Mouse (Mus musculus) adrenal gland, adult 18-20 months (tissue): ENCODE results near the gene Klhdc8a. TPM values are rescaled to one million over a fixed set of nuclear protein-coding genes. Genes with fewer than 3 reads are reported as not detected.
"Not testable (repeated sequence)": the region's sequence is repeated elsewhere in the genome, so short reads cannot be mapped to it uniquely, and the experiment has no call there.

Experiments
- DNase-seq, 2 experiments: peaks; one replicate each; pipeline ENCODE4 v3.0.0; 2021 to 2022; ENCODE audit warnings: low spot score in 2 of 2
- total RNA-seq, 2 experiments: library from RNA; stranded (reverse); gene quantifications; 1 replicate in 1 of 2; 2 replicates in 1 of 2; pipeline ENCODE4 v1.2.3; 2021

Klhdc8a gene
- total RNA-seq, 2 experiments from 2014 or later: 114 to 144 TPM

DNA sequence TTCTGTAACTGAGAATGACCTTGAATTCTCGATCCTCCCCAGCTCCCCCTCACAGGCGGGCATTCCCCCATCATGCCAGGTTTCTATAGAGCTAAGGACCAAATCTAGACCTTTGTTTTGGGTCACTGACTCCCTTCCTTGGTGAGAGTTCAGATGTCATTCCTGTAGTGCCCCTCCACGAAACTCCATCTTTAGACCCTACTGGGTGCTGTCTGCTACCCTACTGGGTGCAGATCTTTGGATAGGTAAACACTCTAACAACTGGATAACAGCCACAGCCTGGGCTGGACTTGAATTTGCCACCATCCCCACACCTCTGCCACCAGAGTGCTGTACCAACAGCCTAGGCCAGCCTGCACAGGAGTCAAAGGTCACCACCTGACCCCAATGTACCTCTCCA is 44.1 kb downstream of the Klhdc8a start:
- no peak for DNase-seq

DNA sequence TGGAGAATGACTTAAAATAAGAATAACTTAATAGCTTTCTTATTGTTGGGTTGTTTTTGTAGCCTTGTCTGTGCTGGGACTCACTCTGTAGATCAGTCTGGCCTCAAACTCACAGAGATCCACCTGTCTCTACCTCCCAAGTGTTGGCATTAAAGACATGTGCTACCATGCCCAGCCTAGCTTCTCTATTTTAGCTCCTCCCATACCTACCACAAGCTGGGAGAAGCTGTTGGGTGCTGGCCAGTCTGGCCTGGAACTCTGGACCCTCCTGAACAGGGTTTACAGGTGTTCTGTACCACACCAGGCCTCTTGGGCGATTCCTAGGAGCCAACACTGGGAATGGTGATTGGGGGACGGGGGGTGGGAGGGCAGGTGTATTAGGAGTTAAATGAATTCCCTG is 44.8 kb downstream of the Klhdc8a start:
- no peak for DNase-seq

DNA sequence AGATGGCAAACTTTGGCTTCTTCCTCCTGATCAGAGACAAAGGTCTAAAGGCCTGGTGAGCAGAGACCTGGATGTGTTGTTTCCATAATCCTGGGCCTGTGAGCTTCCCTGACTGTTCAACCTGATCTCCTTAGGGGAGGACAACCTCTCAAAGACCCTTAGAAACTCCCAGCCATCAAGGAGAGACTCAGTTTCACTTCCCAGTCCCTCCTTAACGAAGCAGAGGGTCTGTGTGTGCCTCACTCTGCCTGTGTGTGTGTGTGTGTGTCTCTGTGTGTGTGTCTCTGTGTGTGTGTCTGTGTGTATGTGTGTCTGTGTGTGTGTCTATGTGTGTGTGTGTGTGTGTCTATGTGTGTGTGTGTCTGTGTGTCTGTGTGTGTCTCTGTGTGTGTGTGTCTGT is 45.2 kb downstream of the Klhdc8a start:
- DNase-seq: no peak

DNA sequence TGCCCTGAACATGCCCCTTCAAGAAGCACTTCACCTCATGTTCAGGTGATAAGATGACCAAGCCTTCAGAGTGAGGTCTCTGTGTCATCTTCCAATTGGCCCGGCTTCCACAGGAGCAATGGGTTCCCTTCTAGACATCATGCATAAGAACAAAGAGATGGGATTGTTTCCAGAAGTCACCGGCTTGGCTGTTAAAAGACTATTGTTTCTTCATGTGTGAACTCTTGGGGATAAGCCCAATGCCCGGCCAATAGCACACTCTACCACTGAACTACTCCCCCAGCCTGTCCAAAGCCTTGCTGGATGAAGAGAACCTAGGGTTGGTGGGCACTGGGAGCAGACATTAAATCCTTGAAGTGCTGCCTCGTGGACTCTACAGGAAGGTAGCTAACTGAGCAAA is 47.1 kb downstream of the Klhdc8a start:
- DNase-seq: no peak

DNA sequence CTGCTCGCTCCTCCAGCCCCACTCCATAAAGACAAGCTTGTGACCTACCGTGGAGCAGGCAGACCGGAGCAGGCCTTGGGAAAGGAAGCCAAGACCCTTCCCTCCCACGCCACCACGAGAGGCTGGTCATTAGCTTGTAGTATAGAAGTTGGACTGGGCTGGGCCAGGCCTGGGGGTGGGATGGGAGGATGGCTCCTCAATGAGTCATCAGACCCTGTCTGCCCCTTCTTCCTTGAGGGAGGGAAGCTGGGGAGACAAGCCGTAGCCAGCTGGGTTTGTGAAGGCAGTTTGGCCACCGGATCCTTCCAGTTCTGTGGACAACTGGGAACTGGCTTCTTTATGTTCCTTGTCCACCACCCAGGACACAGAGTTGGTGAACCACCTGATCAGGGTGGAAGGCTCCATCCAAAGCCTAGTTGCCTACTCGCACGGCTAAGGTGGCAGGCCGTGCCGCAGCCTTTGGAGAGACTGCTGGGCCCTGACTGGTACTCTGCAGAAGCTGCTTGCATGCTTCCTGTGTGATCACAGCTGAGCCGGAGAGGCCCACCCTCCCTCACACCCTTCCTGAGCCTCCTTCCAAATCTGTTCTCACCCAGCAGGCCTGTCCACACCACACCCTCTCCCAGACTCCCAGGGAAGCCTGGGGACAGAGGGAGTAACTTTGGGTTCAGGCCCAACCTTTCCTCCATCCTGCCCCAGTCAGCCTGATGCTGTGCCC is 47.9 kb downstream of the Klhdc8a start:
- no peak for DNase-seq

DNA sequence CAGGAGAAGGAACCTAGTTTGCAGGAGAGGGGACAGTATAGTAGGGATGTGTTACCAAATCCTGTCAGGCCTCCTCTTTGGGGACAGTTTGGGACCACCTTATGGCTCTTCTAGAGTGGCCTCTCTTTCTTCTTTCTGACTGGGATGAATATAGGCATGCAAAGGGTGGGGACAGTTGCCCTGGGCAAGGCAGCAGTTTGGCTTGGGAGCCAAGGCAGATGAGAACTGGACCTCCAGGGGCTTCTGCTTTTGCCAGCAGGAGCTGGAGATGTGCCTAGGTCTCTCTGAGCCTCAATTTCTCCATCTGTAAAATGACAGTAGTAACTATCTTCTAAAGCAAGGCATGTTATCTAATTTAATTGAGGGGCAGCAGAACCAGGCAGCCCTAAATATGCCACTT is 48.5 kb downstream of the Klhdc8a start:
- DNase-seq: no peak

DNA sequence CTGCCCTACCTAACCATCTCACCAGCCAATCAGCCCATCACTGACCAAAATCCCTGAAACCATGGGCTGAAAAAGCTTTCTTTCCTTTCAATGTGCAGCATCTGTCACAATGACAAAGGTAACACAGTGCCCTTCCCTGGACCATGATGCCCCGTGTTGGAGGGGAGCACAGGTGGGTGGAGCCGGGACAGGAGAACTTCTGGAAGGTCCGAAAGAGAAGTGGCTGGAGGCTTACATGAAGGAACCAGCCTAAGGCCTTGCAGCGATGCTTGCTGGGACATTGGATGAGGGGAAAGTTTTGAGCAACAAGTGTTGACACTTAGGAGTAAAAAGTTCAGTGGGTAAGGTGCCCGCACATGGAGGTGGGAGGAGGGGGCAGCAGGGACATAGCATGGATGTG is 50.0 kb downstream of the Klhdc8a start:
- DNase-seq: no peak

DNA sequence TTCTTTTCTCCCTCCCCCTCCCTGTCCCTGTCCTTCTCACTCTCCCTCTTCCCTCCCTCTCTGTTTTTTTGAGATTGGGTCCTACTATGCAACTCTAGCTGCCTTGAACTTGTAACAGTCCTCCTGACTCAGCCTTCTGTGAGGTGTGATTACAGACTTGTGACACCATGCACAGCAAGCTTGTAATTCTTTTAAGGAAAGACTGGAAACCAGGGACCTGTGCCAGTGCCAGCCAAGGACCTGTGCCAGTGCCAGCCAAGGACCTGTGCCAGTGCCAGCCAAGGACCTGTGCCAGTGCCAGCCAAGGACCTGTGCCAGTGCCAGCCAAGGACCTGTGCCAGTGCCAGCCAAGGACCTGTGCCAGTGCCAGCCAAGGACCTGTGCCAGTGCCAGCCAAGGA is 50.6 kb downstream of the Klhdc8a start:
- not testable (repeated sequence) for DNase-seq

DNA sequence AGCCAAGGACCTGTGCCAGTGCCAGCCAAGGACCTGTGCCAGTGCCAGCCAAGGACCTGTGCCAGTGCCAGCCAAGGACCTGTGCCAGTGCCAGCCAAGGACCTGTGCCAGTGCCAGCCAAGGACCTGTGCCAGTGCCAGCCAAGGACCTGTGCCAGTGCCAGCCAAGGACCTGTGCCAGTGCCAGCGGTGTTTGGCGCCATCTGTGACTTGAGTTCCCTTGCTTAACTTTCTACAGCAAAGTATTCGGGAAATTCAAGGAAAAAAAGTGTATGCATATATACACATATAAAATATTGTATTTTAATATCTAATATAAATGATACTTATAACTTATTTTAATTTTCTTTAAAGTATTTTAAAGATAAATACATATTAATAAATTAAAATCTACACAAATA is 51.2 kb downstream of the Klhdc8a start:
- DNase-seq: not testable (repeated sequence)

DNA sequence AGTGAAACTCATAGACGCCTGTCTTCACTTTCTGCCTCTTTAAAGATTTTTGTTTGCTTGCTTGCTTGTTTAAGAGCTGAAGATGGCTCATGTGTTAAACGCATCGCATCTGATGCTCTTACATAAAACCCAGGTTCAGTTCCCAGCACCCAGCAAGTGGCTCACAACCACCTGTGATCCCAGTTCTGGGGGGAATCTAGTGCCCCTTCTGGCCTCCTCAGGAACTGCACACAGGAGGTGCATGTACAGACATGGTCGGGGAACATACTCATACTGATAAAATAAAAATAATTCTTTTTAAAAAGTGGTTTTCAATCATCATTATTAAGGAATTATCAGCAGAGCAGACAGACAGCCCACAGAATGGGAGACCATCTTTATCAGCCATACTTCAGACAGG is 52.6 kb downstream of the Klhdc8a start:
- no peak for DNase-seq

DNA sequence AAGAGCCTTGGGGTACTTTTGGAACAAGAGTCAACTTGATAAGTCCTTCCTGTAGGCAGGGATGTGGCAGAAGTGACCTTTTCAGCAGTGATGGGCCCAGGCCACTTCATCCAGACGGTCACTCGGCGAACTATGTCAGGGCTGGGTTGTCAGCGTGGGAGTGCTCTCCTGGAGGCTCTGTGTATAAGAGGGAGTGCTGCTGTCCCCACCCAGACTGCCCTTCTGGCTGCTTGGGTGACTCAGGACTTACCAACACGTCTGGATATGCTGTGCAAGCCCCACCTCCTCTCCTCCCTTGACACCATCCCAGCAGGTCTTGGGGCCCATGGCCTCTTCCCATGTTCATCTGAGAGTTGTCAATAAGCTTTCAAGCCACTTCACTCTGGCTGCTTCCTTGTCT is 55.0 kb downstream of the Klhdc8a start:
- no peak for DNase-seq

DNA sequence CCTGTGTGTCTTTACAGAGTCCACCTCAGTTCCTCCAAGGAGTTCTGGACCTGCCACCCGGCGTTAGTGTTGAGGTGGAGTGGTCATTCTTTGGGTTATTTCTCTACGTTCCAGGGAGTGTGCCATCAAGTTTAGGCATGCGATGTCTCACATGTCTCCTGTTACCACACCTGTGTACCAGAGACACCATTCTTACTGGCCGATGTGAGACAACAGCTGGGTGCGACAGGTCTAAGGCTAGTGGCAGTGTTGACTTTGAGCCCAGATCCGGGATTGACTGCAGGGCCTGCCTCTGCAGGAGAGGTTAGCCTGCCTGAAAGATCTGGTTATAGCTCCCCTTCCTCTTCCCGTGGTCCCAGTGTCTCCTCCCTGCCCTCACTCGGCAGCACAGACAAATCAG is 55.8 kb downstream of the Klhdc8a start:
- DNase-seq: no peak

DNA sequence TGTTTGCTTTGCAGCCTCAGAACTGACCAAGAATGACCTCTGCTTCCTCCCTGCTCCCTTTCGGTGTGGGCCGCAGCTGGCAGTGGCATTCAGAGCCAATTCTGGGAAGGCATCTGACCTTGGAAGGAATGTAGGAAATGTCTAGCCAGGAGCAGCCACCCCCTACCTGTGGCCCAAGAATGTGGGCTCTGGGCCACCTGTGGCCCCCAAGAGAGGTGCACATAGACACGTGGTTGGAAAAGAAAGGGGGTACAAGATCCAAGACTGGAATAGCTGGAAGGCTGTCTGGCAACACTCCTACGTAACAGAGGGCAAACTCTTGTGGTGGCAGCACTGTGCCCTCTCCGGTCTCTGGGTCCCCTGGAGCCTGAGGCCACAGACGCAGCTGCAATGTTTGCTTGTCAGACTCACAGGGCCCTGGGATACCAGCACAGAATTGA is 56.8 kb downstream of the Klhdc8a start:
- DNase-seq: no peak

DNA sequence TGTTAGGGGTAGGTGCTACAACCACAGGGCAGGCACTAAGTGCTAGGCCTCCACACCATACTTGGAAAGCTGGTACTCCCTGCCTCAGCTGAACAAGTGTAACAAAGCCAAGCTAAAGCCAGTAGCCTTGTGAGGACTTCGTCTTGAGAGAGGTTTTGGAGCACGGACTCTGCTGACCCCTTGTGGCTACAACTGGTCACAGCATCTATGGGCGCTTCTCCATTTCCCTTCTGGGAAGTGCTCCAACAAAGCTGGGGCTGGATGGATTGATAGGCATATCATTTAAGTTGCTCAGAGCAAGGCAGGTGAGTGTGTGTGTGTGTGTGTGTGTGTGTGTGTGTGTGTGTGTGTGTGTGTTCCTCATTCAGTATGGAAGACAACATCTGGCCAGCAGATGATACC is 57.4 kb downstream of the Klhdc8a start:
- peak; percentile 79 to 84 for DNase-seq

DNA sequence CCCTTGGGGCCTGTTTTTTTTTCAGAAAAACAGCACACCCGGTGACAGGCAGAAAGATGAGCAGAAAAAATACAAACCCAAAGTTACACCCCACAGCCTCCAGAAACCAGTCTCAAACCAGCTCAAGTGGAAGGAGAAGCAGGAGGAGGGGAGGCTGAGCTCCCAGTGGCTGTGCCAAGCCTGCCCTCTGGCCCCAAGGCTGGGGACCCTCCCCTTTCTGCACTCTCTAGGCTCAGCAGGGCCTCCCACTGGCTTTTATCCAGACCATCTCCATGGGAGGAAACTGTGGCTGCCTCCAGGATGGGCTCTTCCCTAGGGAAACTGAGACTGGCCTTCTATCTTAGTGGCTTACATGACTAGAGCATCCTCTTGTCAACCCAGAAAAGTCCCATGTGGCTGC is 58.4 kb downstream of the Klhdc8a start:
- DNase-seq: no peak

Other genes with a start within 250 kb of the Klhdc8a start
- gene Mfsd4a, start 230.6 kb upstream of the Klhdc8a start, total RNA-seq: 10 to 100 TPM; 13.3 to 31.0 TPM
- 10 to 100 TPM; 16.1 to 16.3 TPM for gene Cdk18, start 158.9 kb upstream of the Klhdc8a start, total RNA-seq
- gene Lemd1, start 107.2 kb upstream of the Klhdc8a start, total RNA-seq: under 1 TPM in 1 of 2 experiments, not detected in 1; 0.43 TPM
- not detected for gene AC124108.1, start 107.2 kb upstream of the Klhdc8a start, total RNA-seq
- gene Gm10188, start 68.9 kb upstream of the Klhdc8a start, total RNA-seq: not detected
- gene Nuak2, start 17.5 kb downstream of the Klhdc8a start, total RNA-seq: 1 to 10 TPM; 4.6 to 6.9 TPM
- 10 to 100 TPM in 1 of 2 experiments, 1 to 10 TPM in 1; 8.5 to 10.5 TPM for gene Tmcc2, start 92.7 kb downstream of the Klhdc8a start, total RNA-seq
- gene Dstyk, start 118.9 kb downstream of the Klhdc8a start, total RNA-seq: 10 to 100 TPM; 22.4 to 24.3 TPM
- 10 to 100 TPM; 34.6 to 37.8 TPM for gene Rbbp5, start 178.7 kb downstream of the Klhdc8a start, total RNA-seq
- gene Tmem81, start 207.6 kb downstream of the Klhdc8a start, total RNA-seq: 1 to 10 TPM; 3.3 to 4.0 TPM
- not detected for gene Cntn2, start 244.6 kb downstream of the Klhdc8a start, total RNA-seq